Mouse (Mus musculus) monocyte, adult 2 months (primary cell): ENCODE data around the gene Olfr959.

ENCODE experiments used
- DNase-seq, 2 experiments: peaks; one replicate each; pipeline ENCODE4 v3.0.0; 2022; ENCODE audit warnings: low spot score in 2 of 2, low read depth in 1 of 2

Olfr959 gene

DNA sequence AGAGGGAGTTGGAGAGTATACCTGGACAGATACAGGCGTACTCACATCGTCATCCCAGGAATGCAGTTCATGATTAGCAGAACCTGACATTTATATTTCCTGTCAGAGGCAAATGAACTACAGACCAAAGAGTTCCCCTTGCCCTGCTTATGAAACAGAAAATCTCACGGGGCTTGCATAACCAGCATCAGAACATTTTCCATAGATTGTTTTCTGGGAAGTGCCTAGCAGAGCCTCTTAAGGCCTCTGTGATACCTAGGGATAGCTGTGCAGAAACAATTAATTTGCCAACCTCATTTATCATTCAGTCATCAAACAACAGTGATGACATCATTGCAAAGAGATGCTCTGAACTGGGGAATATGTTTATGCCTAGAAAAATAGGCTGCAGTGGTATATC, at the start of gene Olfr959:
TSS of gene Olfr959 (minus strand) at position 101 of the 400 bp plus-strand sequence.
- DNase-seq = no peak

GRCm38 (mm10) chr9:39624711-39625110, 49.3 kb upstream of the Olfr959 start:
- no peak for DNase-seq

DNA sequence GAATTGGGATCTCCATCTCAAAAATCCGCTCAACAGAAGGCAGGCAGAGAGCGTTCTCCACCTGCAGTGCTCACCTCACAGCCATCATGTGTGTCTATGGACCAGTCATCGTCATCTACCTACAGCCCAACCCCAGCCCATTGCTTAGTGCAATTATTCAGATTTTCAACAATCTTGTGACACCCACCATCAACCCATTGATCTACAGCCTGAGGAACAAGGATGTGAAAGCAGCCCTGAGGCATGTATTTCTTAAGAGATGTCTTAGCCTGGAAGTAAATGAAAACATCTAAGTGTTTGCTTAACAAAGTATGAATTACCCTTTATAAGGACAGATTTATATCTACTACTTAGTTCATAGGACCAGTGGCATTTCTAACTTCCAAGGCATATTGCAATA, 48.4 kb upstream of the Olfr959 start:
- no peak for DNase-seq

- no peak for DNase-seq
These were observed 45.7 kb upstream of the Olfr959 start, which contains the start of gene Olfr960 for GRCm38 (mm10) chr9:39621073-39621472. Olfr960 (plus strand) TSS chr9:39621373.

- DNase-seq = no peak
These were observed 36.6 kb upstream of the Olfr959 start for GRCm38 (mm10) chr9:39611953-39612352.

DNA sequence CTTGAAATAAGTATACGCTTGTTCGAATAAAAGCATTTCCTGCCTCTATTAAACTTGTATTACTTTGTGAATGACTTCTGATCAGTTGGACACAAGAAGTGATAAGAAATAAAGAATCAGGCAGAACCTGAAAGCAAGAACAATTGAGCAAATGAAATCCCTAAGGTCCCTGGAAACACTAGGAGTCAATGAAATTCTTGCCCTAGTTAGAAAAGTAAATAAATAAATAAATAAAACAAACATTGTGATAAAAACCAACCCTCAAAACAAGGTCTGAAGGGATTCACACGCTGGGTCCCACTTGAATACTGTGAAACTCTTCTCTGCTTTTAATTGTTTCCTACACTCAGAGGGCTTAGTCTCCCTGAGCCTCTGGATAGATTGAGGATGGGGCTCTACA, 35.0 kb upstream of the Olfr959 start, which contains the start of gene Olfr148:
TSS of gene Olfr148 (plus strand) at position 301 of the 400 bp plus-strand sequence.
- no peak for DNase-seq

GRCm38 (mm10) chr9:39608497-39608896, 33.1 kb upstream of the Olfr959 start:
- DNase-seq = no peak

DNA sequence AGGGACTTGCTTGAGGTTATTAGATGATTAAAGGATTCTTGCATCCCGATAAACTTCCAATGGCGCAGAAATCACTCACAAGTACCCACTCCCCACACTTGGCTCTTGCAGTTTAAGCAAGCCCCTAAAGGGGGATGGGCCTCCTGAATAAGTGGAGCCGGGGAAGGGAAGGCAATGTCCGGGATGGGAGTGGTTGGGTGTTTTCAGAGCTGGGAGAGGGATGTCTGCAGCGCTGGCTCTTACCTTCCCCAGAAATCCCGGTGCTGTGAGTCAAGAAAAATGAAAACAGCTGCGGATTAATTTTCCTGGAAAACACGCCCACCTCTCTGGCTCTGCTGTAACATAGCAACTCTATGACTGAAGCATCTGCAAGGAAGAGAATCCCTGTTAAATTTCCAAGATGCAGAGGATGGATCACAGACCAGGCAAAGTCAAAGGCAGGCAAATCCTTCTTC, 28.7 kb upstream of the Olfr959 start, which contains the start of gene AW551984:
TSS of gene AW551984 (minus strand) at position 405 of the 455 bp plus-strand sequence.
- no peak for DNase-seq

DNA sequence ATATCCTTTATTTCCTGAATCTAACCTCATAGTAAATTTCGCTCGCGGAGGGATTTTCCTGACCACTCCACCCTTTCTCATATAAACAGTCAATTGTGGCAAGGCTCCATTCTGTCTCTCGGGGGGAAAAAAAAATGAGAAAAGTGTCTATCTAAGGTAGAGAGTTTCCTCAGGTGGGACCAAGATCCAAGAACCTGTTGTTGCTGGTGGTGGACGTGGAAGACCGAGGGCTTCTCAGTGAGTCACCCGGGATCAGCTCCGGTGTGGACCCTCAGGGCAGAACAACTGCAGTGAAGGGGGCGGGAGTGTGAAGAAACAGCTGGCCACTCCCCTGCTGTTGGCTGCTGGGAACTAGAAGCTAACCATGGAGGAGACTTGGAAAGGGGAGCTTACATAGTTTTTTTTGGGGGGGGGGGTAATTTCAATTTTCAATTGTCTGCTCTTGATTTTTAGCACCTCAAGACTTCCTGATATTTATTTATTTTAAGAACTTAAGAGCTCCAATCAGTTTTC, 28.0 kb upstream of the Olfr959 start:
- DNase-seq = no peak

DNA sequence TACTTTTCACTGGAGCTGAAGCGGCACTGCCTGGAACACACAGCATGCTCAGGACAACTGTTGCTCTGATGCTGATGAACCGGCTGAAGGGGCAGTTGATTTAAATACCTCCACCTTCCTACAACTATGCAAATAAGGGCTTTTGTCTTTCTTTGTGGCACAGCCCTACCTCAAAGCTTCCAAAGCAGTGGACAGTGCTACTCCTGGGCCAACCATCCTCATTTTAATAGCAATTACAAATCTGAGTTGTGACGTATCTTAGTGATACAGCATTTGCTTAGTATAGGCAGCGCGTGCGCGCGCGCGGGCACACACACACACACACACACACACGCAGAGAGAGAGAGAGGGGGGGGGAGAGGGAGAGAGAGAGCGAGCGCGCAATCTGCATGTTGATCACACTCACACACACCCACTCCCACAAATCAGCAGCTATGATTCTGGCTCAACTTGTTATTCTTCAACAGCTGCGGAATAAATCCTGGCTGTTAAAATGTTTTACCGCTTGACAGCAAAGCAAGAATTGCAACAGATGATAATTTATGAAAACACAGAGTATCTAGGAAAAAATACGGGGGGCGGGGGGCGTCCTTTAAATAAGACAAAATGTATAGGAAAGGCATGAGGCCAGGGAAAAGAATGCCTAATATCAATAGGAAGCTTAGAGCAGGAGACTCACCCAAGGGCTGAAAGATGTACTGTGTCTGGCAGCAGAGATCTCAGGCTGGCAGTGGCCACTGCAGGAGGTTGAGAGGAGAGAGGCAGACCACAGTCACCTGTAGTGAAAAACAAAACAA, 27.4 kb upstream of the Olfr959 start:
- no peak for DNase-seq

GRCm38 (mm10) chr9:39577050-39577449, 1.7 kb upstream of the Olfr959 start:
- DNase-seq = no peak

- no peak for DNase-seq
These were observed 17.1 kb downstream of the Olfr959 start for GRCm38 (mm10) chr9:39558349-39558647.

DNA sequence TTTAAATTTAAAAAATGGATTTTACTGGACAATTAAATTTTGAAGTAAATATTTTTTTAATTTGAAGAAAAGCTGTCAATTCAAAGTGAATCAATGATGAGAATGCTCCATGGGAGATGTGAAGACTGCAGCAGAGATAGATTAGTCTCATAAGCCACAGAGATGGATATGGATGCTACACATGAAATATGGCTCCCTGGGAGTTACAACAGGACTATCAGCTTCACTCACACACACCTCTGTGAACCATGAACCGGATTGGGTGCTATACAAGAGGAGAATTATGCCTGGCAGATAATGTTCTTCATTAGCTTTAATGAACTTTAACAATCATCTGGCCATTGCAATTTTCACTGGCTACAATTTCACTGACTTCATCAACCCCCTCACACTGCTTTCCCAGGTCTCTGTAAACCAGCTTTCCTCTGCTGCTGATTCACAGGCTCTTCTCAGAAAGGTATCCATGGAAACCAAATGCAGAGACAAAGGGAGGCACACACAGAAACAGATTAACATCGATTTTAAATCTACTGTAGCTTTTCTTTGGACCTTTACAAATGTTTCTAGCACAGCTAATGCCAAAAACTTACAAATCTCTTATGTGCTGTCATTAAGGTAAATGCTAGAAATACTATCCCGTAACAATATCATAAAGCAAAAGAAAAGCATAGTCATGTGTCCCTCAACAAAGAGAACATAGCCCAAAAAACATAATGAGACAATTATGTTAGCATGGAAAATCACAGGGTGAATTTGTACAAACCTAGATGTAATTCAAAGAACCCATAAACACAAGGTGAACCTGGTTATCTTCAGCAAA, 17.6 kb downstream of the Olfr959 start:
- no peak for DNase-seq

DNA sequence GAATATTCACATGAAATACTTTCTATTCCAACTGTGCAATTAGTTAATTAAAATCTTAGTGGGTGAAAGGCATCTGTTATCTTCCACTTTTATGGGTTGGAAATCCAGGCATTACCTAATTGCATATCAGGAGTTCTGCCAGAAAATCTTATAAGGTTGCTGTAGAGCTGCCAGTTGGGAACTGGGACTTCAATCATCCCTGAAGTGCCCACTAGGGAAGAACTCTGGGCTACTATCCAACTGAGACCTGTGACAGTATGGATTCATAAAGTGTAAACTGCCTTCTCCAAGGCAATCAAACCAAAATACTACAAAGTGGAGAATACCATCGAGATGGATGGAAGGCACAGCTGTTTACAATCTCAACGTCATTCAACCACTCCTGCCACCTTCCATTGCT, 21.4 kb downstream of the Olfr959 start, which contains the start of gene Olfr958:
TSS of gene Olfr958 (minus strand) at position 109 of the 400 bp plus-strand sequence.
- no peak for DNase-seq

DNA sequence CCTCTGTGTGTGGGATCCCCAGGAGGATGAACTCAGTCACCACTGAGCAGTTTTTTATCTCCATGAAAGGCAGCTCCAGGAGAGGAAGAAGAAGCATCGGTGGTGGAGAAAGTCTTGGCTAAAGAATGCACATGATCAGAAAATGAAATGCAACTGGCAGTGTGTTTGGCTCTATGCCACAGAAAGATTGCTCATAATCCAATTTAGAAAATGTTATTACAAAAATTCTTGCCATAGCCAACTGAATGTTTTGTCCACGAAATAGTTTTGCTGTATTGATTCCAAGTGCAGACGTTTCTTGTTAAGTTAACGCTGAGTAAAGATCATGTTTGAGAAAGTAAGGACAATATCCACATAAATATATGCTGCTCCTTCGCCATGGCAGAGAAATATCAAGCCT, 24.6 kb downstream of the Olfr959 start:
- no peak for DNase-seq

- no peak for DNase-seq
These were observed 51.6 kb downstream of the Olfr959 start for GRCm38 (mm10) chr9:39523616-39524285.
